Mouse (Mus musculus) testis, adult 2 months (tissue): ENCODE data around the gene Fam187a.

Experiments used
- CTCF ChIP-seq: fragments of 200-500 bp; IDR thresholded peaks from 2 replicates; pipeline ENCODE4 v1.5.1; 2012; ENCODE audit warnings: low read depth, mild to moderate bottlenecking, inconsistent platforms, low read length, moderate library complexity; ENCODE audit not compliant: control insufficient read depth, insufficient read depth, insufficient replicate concordance
- POLR2A ChIP-seq: fragments of 200-500 bp; IDR thresholded peaks from 2 replicates; pipeline ENCODE4 v1.6.1; 2012; ENCODE audit warnings: low read depth, mild to moderate bottlenecking, inconsistent platforms, low read length, moderate library complexity; ENCODE audit not compliant: control insufficient read depth

- no peak for TF ChIP-seq CTCF
- no peak for TF ChIP-seq POLR2A
These were observed 26.4 kb downstream of the Fam187a start for GRCm38 (mm10) chr11:102911376-102911775.
